Mouse (Mus musculus) thymus, postnatal 10 days (tissue): ENCODE results near the gene F5.
A peak's percentile ranks its signal among the peaks of the same experiment; 100 is the strongest.

ENCODE experiments used
- DNase-seq, 2 experiments: peaks; one replicate each; pipeline ENCODE4 v3.0.0; 2021; ENCODE audit warnings: low spot score in 2 of 2

Gene F5

DNA sequence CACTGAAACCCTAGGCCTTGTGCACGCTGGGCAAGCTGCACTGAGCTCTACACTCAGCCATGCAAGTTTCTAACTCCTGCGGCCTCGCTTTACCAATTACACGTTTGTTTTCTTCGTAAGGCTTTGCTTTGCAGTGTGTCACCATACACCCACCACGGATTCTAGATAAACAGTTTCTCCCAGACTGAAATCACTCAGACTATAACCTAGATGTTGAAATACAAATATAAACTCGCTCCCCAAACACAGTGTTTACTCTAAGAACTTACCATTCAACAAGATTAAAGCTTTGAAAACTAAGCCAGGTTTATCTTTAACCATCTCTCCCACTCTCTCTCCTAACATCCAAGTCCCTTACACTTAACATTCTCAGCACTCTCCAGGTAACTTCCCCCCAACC is 83.4 kb downstream of the F5 start:
- DNase-seq = no peak

DNA sequence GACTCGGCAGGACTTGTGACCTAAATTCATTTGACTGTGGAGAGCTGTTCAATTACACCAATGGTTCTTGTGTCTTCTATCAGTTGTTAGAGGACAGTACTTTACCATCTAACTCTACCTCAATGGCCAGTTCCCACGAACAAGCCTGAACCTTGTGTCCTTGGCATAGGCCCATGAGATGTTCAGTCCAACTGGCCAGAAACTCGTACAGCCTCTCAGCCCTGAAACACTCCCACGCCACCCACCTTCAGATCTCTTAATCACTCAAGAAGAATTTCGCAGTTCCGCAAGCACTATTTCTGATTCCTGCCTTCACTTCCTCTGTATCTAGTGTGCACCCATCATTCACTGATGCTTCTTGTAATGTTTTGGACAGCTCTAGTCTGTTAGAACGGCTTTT is 84.4 kb downstream of the F5 start:
- DNase-seq = no peak

DNA sequence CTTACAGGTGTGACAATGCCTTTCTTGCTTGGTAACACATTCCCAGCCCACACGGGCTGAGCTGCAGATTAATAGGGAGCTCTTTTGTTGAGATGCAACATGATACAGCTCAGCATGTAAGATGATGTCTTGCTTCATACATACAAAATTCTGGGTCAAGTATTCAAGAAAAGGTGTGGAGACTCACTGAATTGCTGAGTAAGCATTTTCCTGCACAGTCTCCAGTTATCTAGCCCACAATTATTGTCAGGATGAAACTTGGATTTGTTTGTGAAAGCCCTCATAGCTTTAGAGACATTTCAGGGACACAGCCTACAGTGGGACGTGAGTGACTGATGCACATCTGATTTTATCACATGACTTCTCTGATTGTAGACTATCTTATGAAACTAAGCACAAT is 89.9 kb downstream of the F5 start:
- no peak for DNase-seq

DNA sequence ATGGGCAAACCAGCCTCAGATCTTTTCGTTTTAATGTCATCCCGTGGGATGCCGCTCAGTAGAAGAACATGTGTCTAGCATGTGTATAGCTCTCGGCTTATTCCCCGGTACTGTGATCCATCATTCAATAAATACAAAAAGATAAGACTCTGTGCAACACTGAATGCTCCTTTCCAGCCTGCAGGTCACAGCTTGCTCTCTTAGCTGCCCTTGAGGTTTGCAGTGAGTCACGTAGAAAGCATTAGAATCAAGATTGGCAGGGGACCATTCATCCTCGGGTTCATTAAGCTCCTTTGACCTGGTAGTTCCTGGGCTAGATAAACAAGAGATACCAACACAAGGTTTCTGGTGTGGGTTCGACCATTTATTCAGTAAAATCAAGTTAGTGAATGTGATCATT is 91.2 kb downstream of the F5 start:
- no peak for DNase-seq

DNA sequence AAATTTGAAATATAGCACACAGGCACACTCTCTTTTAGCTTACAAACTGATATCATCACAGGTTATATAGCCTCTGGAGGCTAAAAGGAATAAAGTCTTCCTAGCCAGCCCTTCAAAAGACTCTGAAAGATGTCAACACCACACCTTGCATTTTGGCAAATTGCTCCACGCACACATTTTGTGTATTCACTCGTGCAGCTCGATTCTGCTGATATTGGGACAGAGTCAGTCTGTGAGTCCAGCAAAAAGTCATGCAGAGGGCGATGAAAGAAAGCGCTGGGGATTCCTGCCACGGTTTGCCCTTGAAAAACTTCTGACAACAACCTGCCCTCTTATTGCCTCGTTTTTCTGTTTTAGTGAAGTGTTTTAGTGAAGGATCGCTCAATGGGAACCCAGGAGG is 95.8 kb downstream of the F5 start:
- no peak for DNase-seq

DNA sequence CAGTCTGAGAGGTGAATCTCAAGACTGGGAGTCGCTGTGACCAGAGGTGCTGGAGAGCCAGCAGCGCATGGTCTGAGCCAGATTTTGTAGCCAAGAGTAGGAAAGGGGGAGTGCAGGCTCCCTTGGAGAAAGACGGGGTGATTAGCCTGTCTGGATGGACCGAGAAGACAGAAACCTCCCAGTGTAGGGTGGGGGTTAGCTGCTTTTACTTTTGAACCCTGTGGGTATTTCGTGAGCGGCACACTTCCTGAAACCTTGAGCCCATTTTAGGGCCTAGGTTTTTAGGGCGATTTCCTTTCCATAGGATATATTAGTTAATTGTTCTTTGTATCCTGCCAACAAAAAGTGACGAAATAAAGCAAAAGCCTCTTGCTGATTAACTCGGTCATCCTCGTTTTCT is 96.3 kb downstream of the F5 start:
- DNase-seq = no peak

DNA sequence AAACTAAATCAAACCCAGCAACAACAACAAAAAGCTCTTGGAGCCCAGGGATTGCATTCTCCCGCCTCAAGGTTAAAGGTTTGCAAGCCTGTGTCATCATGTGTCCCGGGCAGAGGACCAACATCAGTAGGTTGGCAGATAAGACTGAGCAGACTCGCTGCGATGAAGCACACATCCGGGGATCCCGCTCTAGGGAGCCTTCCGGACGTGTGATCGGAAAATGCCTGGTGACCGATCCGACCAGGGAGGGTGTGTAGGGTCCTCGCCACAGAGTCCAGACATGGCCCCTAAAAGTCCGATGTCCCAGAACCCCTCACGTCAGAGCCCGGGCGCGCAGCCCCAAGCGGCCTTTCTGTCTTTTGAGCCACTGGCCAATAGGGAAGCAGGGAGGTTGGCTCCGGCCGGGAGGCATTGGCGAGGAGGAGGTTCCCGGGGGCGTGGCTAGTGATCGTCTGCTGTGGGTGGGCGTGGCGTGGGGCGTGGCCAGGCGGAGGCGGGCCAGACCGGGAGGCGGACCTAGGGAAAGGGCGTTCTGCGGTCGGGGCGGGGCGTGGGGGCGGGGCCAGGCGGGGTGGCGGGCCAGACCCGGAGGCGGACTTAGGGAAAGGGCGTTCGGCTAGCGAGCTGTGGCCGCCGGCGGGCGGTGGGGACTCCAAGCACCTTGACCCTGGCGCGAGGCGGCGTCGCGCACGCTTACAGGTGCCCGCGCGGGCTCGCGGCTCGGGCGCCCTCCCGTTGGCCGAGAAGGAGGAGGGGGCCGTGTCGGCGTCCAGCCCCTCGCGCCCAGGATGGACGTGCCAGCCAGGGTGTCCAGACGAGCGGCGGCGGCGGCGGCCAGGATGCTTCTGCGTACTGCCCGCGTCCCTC is 97.1 kb downstream of the F5 start, which contains the start of gene Slc19a2:
Slc19a2 (plus strand) TSS at position 582 of the 867 bp plus-strand sequence.
- DNase-seq = peak; percentile 93 to 98

DNA sequence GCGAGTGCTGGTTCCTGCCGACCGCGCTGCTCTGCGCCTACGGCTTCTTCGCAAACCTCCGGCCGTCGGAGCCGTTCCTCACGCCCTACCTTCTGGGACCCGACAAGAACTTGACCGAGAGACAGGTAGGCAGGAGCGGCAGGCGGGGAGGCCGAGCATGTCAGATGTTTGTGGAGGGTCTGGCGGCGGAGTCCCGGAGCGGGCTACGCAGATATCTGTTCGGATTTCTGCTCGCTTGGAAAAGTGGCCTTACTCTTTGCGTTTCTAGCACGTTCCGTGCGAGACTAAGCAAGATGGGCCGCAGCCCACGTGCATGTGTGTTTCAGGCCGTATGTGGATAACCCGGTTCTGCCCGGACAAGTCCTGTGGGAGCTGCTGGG is 97.7 kb downstream of the F5 start:
- no peak for DNase-seq

DNA sequence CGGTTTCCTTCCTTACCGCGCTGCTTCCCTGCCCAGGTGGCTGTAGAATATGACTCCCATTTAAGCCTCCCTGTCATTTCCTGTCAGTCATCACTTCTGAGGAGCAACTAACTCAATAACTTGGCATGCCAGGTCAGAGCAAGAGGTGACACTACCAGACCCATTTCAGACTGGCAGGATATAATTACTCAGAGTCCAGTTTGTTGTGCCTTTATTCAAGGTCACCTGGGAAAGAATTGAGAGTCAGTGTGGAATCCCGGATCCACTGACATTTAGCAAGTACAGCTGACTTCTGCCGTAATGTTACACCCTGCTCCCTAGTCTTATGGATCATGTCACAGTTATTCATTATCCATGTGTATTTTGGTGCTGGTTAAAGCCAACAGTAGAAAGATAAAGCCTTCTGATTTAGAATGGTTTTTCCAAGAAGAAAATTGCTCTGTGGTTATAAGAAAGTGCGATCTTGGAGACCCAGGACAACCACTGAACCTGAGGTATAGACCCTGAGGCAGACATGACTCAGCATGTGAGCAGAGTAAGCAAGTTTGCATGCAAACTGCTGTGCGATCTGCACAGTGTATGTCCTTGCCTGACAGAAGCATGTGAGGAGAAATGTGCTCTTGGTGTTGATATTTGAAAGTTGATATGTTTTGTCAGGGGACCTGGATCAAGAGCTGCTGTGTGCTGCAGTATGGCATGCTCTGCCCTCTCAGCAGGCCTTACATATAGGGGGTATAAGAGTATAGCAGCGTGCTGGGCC is 98.9 kb downstream of the F5 start:
- no peak for DNase-seq

DNA sequence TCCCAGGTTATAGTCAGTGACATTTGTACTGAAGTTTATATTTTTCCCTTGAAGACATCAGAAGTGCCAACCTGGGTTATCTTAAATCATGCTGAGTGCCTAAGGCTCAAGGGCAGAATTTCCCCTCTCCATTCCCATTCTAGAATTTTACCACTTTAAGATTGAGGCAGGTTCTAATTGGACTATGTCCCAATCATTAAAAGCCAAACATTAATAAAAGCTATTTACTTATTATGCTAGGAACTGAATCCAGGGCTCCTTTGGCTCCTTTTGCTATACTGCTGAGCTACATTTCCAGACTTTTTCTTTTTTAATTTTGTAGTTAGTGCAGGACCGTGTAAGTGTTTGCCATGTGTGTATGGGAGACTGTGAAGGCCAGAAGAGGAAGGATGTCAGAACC is 99.8 kb downstream of the F5 start:
- no peak for DNase-seq

DNA sequence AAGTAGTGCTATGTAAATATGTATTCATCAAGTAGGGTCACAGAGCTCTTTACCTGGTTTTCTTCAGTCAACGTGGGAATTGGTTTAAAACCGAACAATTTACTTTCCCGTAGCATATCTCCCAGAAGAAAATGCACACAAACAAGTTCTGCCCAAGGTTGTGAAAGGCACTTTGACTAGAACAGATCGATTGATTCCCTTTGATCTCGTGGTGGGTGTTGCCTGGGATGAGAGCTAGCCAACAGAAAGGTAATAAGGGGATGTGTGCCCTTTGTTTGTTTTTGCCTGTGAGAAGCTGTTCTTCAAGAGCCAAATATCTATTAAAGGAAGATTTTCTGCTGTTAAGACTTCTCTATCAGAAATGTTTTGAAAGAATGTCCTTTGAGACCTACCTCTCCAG is 100.9 kb downstream of the F5 start:
- DNase-seq = no peak

DNA sequence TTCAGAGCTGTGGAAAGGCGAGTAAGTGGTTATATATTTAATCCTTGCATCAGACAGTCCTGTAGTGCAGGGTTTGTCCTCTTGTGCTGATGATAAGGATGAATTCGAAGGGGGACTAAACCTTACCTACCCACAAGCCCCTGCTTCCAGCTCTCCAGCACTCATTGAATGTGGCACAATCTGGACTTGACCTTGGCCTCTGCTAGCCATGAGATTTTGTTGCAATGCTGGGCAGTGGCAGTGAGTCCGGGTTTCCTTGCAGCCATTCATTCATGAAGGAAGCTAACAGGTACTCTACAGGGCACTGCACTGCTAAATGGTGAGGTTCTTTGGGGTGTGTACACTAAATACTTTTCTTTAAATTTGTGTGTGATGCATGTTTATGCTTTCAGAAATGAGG is 103.2 kb downstream of the F5 start:
- DNase-seq = no peak

DNA sequence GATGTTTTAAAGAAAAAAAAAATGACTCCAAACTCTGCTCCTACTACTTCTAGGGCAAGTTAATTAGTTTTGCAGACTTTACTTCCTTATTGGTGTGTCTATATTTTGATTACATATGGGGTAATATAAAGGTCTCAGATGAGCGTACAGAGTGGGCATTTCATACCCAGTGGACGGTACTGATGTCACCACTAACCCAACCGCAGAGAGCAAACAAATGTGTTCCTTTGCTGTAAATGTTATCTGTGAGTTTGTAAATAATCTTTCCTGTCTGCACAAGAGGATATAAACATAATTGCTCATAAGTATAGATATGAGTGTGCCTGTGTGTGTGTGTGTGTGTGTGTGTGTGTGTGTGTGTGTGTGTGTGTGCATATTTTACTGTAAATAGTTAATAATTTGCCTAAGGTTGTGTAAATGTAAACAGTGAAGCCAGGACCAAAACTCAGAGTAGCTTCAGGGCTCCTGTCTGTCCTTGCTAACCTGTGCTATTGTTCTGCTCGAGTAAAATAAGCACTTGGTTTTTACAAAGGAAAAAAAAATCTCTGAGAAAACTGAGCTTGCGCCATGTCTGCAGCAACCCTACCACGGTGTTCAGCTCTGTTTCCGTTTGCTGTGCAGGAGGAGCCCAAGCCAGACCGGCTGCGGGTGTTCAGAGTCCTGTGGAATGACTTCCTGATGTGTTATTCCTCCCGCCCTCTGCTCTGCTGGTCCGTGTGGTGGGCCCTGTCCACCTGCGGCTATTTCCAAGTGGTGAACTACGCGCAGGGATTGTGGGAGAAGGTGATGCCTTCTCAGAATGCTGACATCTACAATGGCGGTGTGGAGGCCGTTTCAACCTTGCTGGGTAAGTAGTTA is 108.8 kb downstream of the F5 start:
- DNase-seq = no peak

DNA sequence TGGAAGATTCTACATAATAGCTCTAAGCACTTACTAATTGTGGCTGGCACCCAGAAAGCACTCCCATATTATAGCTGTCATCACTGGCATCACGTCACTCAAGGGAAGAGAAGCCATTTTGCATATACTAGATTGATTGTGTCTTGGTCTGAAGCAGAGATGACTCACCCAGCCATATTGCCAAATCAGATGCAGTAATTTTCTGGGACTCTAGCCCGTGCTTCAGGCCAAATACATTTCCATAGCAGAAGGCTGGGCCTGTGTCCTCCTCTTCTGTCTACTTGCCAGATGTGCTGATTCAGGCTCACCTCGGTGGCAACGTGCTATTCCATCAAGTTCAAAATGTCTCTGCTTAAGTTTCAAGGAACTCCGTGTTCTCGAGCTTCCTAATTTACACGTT is 109.9 kb downstream of the F5 start:
- DNase-seq = no peak
